Mouse (Mus musculus): ENCODE results near the gene Olfr1423. TPM values are rescaled to one million over a fixed set of nuclear protein-coding genes. Genes with fewer than 3 reads are reported as not detected.
"Not testable (repeated sequence)": the region's sequence is repeated elsewhere in the genome, so short reads cannot be mapped to it uniquely, and the experiment has no call there.

Gene Olfr1423
- polyA plus RNA-seq, 1 experiment from 2014 or later = not detected

GRCm38 (mm10) chr19:11989334-11989733 lies 51.8 kb downstream of the Olfr1423 start:
- Histone ChIP-seq H3K9ac (no peak overlapping the region), H3K36me3 (peaks cover 71% of the 10 kb centered on the region), H3K27me3 (no peaks in the 10 kb centered on the region), H3K4me3 (no peak overlapping the region), H3K4me1 (no peaks in the 10 kb centered on the region), H3K27ac (no peak overlapping the region), H3K9me3 (no peaks in the 10 kb centered on the region), H3K4me2 (replicated peaks) (no peak overlapping the region)
- no peak for ATAC-seq (ENCODE audit: insufficient number of reproducible peaks, insufficient read depth, low FRiP score, low TSS enrichment)
- WGBS = 96% methylated on average over 7 of the region's 7 CpGs

- Histone ChIP-seq H3K4me3 (no peak overlapping the region), H3K27me3 (no peaks in the 10 kb centered on the region), H3K9ac (no peak overlapping the region), H3K36me3 (peaks cover 78% of the 10 kb centered on the region), H3K27ac (no peak overlapping the region), H3K4me2 (replicated peaks) (no peak overlapping the region), H3K9me3 (no peaks in the 10 kb centered on the region), H3K4me1 (no peaks in the 10 kb centered on the region)
- WGBS = 90% methylated on average over 3 of the region's 3 CpGs
- no peak for ATAC-seq (ENCODE audit: insufficient number of reproducible peaks, insufficient read depth, low FRiP score, low TSS enrichment)
These were observed 53.3 kb downstream of the Olfr1423 start for GRCm38 (mm10) chr19:11987841-11988240.

- H3K4me2 ChIP-seq (replicated peaks) = not testable (repeated sequence)
- 82% methylated on average over 5 of the region's 5 CpGs for WGBS
These were observed 56.5 kb downstream of the Olfr1423 start for GRCm38 (mm10) chr19:11984614-11985013.

More at GRCm38 (mm10) chr19:11984614-11985013, 56.5 kb downstream of the Olfr1423 start:
- not testable (repeated sequence) for H3K27ac ChIP-seq; H3K9ac ChIP-seq; H3K27me3 ChIP-seq; ATAC-seq (ENCODE audit: insufficient number of reproducible peaks, insufficient read depth, low FRiP score, low TSS enrichment); H3K4me1 ChIP-seq; H3K9me3 ChIP-seq; H3K4me3 ChIP-seq
- H3K36me3 ChIP-seq = peaks cover 75% of the 10 kb centered on the region

Other genes starting within 250 kb of the Olfr1423 start
- 8.4 and 9.0 TPM in 2 replicates for gene Stx3, start 221.9 kb downstream of the Olfr1423 start, polyA plus RNA-seq (2016; fragmentation: Nextera tagmentation; extraction: Ambion mirVana)
- gene Olfr1417, start 202.1 kb downstream of the Olfr1423 start, polyA plus RNA-seq (2016; fragmentation: Nextera tagmentation; extraction: Ambion mirVana) = not detected in 2 replicates
- not detected in 2 replicates for gene Olfr1418, start 180.3 kb downstream of the Olfr1423 start, polyA plus RNA-seq (2016; fragmentation: Nextera tagmentation; extraction: Ambion mirVana)
- gene Olfr1419, start 166.2 kb downstream of the Olfr1423 start, polyA plus RNA-seq (2016; fragmentation: Nextera tagmentation; extraction: Ambion mirVana) = not detected in 2 replicates
- 0.14 and 0.15 TPM in 2 replicates for gene Olfr1420, start 154.8 kb downstream of the Olfr1423 start, polyA plus RNA-seq (2016; fragmentation: Nextera tagmentation; extraction: Ambion mirVana)
- 19.4 and 20.6 TPM in 2 replicates for gene Patl1, start 128.9 kb downstream of the Olfr1423 start, polyA plus RNA-seq (2016; fragmentation: Nextera tagmentation; extraction: Ambion mirVana)
- 5.6 and 6.0 TPM in 2 replicates for gene Osbp, start 75.4 kb downstream of the Olfr1423 start, polyA plus RNA-seq (2016; fragmentation: Nextera tagmentation; extraction: Ambion mirVana)
- not detected in 2 replicates for gene Olfr1424, start 21.4 kb upstream of the Olfr1423 start, polyA plus RNA-seq (2016; fragmentation: Nextera tagmentation; extraction: Ambion mirVana)
- not detected in 2 replicates for gene Olfr1425, start 36.4 kb upstream of the Olfr1423 start, polyA plus RNA-seq (2016; fragmentation: Nextera tagmentation; extraction: Ambion mirVana)
- gene Olfr1426, start 50.7 kb upstream of the Olfr1423 start, polyA plus RNA-seq (2016; fragmentation: Nextera tagmentation; extraction: Ambion mirVana) = not detected in 2 replicates
- gene Olfr1427, start 62.0 kb upstream of the Olfr1423 start, polyA plus RNA-seq (2016; fragmentation: Nextera tagmentation; extraction: Ambion mirVana) = not detected in 2 replicates
- not detected in 2 replicates for gene Olfr1428, start 74.6 kb upstream of the Olfr1423 start, polyA plus RNA-seq (2016; fragmentation: Nextera tagmentation; extraction: Ambion mirVana)
- not detected in 2 replicates for gene Olfr76, start 81.9 kb upstream of the Olfr1423 start, polyA plus RNA-seq (2016; fragmentation: Nextera tagmentation; extraction: Ambion mirVana)
- gene Olfr1555-ps1, start 128.8 kb upstream of the Olfr1423 start, polyA plus RNA-seq (2016; fragmentation: Nextera tagmentation; extraction: Ambion mirVana) = not detected in 2 replicates
- not detected in 2 replicates for gene Olfr1431, start 159.3 kb upstream of the Olfr1423 start, polyA plus RNA-seq (2016; fragmentation: Nextera tagmentation; extraction: Ambion mirVana)
- gene Olfr1432, start 191.3 kb upstream of the Olfr1423 start, polyA plus RNA-seq (2016; fragmentation: Nextera tagmentation; extraction: Ambion mirVana) = not detected in 2 replicates
- not detected in 2 replicates for gene Olfr262, start 200.3 kb upstream of the Olfr1423 start, polyA plus RNA-seq (2016; fragmentation: Nextera tagmentation; extraction: Ambion mirVana)
- not detected in 2 replicates for gene Olfr235, start 219.7 kb upstream of the Olfr1423 start, polyA plus RNA-seq (2016; fragmentation: Nextera tagmentation; extraction: Ambion mirVana)
- 0.08 TPM in 1 of 2 replicates, not detected in the other for gene Olfr1434, start 238.5 kb upstream of the Olfr1423 start, polyA plus RNA-seq (2016; fragmentation: Nextera tagmentation; extraction: Ambion mirVana)